Mouse (Mus musculus) heart, adult 18-20 months (tissue): Measurements from ENCODE around the gene Pla2g4c. TPM values are rescaled to one million over a fixed set of nuclear protein-coding genes. Genes with fewer than 3 reads are reported as not detected.

ENCODE experiments used
- DNase-seq, 2 experiments: peaks; one replicate each; pipeline ENCODE4 v3.0.0; 2021 to 2022; ENCODE audit warnings: mixed read lengths in 1 of 2
- long read RNA-seq, 2 experiments: library from polyadenylated mRNA; stranded (forward); transcript quantifications; one replicate each; pipeline ENCODE4 v2.0.0; 2021
- total RNA-seq, 2 experiments: library from RNA; stranded (reverse); gene quantifications; 2 replicates each; pipeline ENCODE4 v1.2.3; 2021

Gene Pla2g4c
- total RNA-seq: under 1 TPM in 1 of 2 experiments, not detected in 1; 0.12 TPM
- long read RNA-seq, experiment 1: 0 reads
- long read RNA-seq, experiment 2: 0 reads

DNA sequence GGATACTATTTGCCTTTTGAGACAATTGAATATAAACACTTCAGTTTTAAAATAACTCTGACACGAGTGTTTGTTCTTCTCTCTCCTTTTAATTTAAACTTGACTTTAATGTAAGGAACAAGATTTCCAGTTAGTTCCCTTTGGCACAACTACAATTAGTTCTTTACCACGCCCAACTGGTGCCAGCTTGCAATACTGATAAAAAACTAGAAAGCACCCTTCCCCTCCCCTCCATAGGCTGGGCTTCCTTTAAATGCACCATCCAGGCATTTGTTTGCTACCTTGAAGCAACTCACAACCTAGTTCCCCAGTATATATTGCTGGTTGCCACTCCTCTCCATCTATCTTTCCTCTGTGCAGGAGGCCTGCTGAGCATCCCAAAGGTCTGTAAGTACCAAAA is at the start of gene Pla2g4c:
TSS of gene Pla2g4c (plus strand) at position 340 of the 400 bp plus-strand sequence.
- DNase-seq: no peak

GRCm38 (mm10) chr7:13277081-13277480 is 47.4 kb upstream of the Pla2g4c start, which contains the start of gene Lig1:
TSS of gene Lig1 (plus strand) at chr7:13277283.
- DNase-seq: no peak

GRCm38 (mm10) chr7:13277833-13278232 is 46.6 kb upstream of the Pla2g4c start:
- DNase-seq: no peak

GRCm38 (mm10) chr7:13278308-13278891 is 46.1 kb upstream of the Pla2g4c start, which contains the start of gene Zswim9:
TSS of gene Zswim9 (minus strand) at chr7:13278721.
- DNase-seq: peak; percentile 95 to 97

DNA sequence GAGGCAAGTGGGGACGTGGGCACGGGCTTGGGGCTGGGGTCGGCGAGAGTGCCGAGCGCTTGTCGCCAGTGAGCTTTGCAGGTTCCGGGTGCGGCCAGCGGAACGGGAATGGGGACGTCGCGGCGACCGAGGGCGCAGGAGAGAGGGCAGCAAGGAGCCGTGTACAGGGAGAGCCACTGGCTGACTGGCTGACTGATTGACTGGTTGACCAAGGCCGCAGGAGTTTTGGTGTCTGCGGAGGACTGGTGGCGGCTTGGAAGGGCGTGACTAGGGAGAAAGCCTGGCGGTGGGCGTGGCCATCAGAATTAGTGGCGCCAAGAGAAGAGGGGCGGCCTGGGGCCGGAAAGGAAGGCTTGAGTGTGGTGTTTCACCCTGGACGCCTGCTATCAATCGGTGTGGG is 45.5 kb upstream of the Pla2g4c start:
- DNase-seq: peak in 1 of 2 experiments; percentile 25

- DNase-seq: peak in 1 of 2 experiments; percentile 18
These were observed 35.8 kb upstream of the Pla2g4c start for GRCm38 (mm10) chr7:13288621-13289020.

DNA sequence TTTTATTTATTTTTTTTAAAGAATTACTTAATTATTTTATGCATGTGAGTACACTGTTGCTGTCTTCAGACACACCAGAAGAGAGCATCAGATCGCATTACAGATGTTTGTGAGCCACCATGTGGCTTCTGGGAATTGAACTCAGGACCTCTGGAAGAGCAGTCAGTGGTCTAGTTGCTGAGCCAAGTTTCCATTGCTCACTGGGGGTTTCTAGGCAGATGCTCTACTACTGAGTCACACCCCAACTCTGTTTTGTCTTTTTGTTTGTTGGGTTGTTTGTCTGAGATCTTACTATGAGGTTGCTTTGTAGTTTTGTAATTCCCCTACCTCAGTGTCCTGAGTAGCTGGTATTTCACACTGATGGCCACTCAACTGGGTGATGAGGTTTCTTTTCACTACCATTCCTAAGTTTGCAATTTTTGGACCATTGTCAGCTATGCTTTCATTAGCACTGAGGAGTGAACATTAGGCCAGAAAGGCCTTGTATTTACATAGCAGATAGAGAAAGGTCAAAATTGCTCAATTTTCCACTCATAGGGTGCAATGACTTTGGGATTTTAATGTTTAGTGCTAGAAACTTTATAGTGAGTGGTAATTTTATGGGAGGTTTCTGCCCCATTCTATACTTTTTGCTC is 34.3 kb upstream of the Pla2g4c start:
- no peak for DNase-seq

- no peak for DNase-seq
These were observed 33.1 kb upstream of the Pla2g4c start for GRCm38 (mm10) chr7:13291370-13291769.

GRCm38 (mm10) chr7:13293878-13294855 is 30.3 kb upstream of the Pla2g4c start:
- peak in 1 of 2 experiments; percentile 13 for DNase-seq

- no peak for DNase-seq
These were observed 29.2 kb upstream of the Pla2g4c start for GRCm38 (mm10) chr7:13295256-13295655.

- DNase-seq: no peak
These were observed 26.8 kb upstream of the Pla2g4c start for GRCm38 (mm10) chr7:13297636-13298035.

DNA sequence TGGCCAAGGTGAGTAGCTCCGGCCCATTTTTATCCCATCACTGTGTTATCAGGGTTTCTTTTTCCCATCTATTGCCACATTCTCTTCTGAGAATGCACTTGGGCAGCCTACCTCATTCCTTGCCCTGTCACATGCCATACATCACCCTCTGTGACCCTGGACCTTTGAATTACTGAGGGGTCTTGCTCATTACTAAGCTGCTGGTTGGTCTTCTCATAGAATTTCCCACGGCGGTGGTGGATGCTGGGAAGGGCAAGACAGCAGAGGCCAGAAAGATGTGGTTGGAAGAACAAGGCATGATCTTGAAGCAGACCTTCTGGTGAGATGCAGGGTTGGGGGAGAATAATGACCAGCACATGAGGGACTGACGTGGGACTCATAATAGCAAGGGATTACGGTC is 25.6 kb upstream of the Pla2g4c start:
- DNase-seq: no peak

DNA sequence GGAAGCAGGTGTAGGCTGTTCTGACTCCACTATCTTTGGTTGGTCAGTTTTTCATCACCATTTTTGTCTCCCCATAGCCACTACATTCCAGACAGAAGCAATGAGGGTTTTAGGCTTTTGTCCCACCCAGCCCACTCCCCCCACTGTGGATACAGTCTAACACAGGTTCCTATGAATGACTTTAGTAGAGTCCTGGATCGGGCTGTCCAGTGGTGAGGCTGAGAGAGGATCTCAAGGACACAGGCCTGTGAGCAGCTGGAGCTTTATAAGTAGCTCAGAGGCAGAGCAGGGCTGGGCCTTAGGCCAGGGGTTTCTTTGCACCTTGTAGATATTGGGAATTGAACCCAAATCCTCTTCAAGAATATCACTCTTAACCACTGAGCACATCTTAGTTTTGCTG is 22.8 kb upstream of the Pla2g4c start:
- DNase-seq: no peak

- DNase-seq: peak in 1 of 2 experiments; percentile 13
These were observed 21.7 kb upstream of the Pla2g4c start for GRCm38 (mm10) chr7:13302780-13303179.

DNA sequence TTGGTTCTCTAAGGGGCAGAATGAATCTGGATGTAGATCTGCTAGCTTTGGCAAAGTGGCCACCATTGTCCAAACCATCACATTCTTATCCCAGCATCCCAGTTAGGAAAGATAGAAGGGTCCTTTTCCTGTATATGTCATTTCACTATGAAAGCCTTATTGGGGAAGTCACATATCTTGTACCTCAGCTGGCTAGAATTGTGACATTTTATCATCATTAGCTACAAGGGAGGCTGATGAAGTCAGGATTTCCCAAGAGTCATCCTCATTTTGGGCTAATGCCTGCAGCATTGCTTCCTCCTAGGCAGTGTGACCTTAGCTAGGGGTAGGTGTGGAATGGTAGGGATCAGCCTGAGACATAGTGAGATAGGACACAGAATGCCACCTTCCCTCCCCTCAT is 21.1 kb upstream of the Pla2g4c start:
- DNase-seq: no peak

GRCm38 (mm10) chr7:13309407-13309806 is 15.0 kb upstream of the Pla2g4c start:
- DNase-seq: no peak

DNA sequence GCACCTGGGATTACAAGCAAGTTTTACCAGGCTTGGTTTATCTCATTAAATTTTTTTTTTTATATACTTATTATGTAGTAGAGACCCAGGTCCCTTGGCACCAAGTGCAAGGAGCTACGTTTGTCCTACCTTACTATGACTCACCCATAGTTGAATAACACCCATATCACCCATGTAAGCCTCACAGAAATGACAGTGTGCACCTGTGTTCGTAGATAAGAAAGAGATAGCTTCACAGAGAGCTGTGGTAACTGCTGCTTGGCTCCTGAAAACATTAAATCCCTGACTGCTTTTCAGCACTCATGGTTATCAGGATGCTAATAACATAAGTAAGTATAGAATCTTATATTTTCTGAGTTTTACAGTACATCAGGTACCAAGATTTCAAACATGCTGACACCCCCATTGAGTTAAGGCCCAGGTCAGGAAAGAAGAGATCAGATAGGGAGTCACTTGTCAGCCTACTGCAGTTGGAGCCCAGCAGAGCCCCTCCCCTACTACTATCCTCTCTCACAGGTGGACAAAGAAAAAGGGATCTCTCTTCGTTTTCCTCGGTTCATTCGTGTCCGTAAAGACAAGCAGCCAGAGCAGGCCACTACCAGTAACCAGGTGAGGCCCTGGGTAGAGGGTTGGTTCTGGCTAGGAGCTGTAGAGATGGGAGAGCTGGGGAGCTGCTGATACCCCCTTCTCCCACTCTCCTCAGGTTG is 13.8 kb upstream of the Pla2g4c start:
- no peak for DNase-seq

DNA sequence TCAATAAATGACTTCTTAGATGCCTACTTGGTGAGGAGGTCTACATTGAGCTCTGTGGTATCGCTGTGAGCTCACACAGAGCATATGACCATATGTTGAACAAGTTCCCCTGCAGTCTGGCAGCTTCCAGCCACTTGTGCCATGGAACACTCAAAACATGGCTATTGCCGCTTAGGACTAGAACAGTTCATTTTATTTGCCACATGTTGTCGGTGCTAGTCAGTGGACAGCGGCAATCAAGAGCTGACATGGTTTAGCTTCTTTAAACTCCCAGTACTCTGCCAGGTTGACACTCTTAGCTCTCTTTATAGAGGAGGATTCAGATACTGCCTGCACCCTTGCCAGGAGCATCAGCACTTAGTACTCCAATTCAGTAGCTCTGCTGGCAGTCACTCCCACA is 13.1 kb upstream of the Pla2g4c start:
- no peak for DNase-seq

DNA sequence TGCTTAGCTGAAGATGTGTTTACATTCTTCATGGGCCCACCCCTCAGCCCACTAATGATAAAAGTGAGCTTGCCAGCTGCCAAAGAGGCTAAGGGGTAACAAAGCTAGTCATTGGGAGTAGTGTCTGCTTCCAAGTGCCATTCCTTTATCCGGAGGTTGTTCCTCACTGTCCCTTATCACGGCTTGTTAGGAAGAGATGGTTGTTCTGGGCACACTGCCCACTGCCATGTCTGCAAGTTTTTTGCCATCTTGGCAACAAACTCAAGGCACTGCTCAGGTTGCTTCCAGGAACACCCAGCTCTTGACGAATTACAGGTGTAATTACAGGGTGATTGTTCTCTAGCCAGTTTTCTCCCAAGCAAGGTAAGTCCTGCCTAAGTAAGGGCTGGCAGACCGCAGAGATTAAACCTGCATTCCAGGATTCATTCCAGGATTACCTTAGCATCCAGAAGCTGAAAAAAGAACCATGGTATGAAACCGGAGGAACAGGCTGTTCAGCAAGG is 10.3 kb upstream of the Pla2g4c start:
- DNase-seq: peak; percentile 17 to 23

DNA sequence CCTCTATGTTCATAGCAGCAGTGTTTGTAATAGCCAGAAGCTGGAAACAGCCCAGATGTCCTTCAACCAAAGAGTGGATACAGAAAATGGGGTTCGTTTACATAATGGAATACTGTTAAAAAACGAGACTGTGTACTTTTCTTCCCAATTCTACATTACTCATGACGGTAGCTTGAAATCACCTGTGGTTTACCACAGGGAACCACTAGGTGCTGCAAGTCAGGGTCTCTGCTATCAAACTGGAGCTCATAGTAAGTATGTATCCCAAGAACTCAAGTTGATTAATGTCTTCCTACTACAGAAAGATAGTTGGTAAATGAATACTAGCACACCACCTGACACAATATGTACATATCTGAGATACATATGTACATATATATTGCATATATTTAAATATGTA is 3.0 kb upstream of the Pla2g4c start:
- no peak for DNase-seq

- DNase-seq: no peak
These were observed 6.1 kb downstream of the Pla2g4c start for GRCm38 (mm10) chr7:13330575-13330974.

- DNase-seq: no peak
These were observed 31.5 kb downstream of the Pla2g4c start for GRCm38 (mm10) chr7:13355943-13356342.
